Mouse (Mus musculus) kidney, postnatal 4 days (tissue): ENCODE measurements at regions not wholly inside any gene's neighbourhood (a gene's known extent, or its start where the extent isn't known, plus 50 kb on each side); places are given as distances from the start of the nearest gene placed in this dataset.

Experiments used
- DNase-seq, 2 experiments: peaks; one replicate each; pipeline ENCODE4 v3.0.0; 2021; ENCODE audit warnings: mixed read lengths in 2 of 2

DNA sequence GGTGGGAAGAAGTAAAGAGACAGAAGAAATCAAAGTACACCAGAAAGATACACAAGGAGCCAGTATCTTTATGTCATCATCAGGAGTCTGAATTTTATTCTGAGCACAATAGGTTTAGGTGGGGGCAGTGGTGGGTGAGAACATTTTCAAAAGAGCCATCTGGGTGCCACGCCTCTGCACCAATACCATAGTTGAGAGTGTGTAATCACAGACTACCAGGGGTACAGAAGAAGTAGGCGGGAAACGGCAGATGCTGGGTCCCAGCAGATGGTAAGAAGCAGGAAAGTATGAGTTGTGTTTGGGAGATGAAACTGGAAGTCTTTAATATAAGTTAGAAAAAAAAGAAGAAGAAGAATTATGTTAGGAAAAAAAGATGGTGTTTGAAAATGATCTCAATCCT, 682.7 kb upstream of the Pou3f3 start:
- DNase-seq, result no peak

DNA sequence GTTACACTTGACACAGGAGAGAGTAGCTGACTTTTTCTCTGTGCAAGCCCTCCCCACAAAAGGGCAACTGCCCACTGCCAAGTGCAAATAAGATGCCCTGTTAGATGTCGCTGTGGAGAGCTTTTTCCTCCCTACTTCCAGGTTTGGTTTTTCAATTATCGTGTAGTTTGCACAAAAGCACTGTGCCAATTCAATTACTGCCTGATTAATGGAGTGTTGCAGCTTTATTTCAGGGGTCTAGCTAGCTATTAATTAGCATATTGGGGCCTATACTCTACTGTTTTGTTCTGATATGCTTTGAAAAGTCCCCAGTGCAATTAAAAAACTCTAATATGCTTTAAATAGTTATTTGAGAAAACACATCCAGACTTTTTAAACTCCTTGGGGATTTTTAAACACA, 676.6 kb upstream of the Pou3f3 start:
- DNase-seq, result no peak

DNA sequence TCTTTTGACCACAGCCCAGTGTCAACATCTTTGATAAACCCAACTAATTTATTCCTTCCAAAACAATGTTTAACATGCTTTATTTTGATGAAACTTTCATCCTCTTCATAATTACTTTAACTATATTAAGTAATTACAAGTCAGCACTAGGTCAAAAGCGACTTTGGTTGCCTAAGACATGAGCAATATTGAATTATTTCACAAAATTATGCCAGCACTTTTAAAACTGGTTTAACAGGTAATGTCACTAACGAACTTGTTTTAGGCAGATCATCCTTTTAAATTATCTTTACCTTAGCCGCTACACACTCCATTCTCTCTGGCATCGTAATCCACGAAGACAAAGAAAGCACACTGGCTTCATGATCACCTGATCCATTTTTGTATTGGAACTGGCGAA, 669.8 kb upstream of the Pou3f3 start:
- no peak for DNase-seq

DNA sequence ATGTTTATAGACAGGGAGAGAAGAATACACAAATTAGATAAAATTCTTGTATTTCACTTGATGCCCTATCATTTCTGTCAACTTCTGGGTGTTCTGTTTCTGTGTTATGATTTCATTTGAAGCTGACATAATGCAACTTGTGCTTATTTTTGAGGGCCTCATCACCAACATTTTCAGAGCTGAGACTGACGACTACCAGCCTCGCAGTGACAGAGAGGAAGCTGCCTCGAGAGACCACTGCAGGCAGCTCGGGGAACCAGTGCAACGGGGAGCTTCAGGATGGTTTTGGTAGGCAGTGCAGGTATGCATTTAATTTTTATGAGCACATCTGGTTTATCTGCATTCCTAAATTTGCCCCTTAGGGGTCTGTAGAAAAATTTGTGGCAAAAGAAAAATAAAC, 669.1 kb upstream of the Pou3f3 start:
- no peak for DNase-seq

DNA sequence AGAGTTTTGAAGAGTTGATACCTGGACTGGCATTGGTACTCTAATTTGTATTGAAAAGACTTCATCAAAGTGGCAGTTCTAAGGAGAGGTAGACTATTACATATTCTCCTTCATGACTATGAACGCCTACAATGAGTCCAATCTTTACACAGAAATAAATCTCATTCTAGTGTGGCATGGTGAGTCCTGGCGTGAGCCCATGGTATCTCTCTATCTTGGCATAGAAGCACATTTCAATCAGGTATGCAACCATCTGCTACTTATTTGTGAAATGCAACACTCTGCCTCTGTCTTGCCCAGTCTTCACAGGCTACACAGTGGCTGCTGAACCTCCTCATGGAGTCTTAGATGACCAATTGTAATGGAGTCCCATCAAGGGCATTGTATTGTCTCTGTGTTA, 661.8 kb upstream of the Pou3f3 start:
- DNase-seq, result no peak

DNA sequence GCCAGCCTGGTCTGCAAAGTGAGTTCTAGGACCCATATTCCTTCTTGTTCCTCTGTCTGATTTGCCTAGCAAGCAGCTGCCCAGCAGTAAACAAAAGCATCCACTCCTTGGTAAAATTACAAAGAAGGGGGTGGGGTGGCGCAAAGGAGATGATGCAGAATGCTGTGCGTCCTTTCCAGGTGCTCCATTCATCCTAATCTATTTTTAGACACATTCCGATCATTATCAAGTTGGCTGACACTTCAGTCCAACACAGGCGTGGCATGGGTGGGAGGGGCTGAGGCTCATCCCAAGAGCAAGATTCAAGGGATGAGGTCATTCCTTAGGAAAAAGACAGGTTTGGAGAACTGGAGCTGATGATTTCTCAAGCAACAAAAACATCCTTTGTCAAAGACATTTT, 660.2 kb upstream of the Pou3f3 start:
- no peak for DNase-seq

DNA sequence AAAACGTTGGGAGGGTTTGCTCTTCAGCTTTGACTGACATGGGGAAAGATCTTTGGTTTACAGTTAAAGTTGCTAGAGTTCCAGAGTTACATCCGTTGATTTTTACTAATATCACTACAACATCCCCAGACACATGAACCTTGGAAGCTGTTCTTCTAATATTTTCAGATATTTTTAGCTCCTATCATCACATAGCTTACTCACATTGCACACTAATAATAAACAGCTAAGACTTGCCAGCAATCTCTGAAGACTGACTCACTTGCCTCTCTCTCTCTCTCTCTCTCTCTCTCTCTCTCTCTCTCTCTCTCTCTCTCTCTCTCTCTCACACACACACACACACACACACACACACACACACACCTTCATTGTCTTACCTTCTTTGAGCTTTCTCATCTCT, 654.0 kb upstream of the Pou3f3 start:
- DNase-seq, result no peak

DNA sequence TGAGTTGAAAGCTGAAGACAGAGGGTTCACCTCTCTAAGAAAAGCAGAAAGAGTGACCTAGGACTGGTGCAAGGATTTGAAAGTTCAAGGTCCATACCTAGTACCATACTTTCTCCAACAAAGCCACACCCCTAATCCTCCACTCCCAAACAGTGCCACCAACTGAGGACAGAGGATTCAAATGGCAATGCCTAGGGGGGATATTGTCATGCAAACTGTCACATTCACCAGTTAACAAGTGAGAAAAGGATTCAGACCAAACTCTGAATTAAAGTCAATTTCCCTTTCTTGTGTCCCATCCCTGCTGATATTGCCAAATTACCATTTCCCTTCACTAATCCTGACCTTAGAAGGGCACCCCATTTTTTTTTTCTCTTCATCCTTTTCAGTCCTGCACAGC, 637.1 kb upstream of the Pou3f3 start:
- no peak for DNase-seq

DNA sequence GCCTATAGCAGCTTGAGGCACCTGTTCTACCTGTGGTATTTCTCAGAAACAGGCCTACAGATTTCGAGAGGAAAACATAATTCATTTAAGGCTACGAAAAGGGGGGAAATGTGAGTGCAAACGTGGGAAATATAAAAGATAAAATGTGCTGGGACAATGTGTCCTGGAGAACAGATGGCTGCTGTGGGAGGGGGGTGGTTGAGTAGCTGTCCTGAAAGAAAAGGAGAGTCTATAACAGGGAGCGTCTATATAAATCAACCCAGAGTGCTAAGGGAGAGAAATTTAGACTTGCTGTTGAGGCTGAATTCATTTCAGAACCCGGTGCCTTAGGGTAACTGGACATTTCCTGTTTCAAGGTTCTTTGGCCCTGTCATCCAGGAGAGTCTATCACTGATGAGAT, 625.5 kb upstream of the Pou3f3 start:
- no peak for DNase-seq

DNA sequence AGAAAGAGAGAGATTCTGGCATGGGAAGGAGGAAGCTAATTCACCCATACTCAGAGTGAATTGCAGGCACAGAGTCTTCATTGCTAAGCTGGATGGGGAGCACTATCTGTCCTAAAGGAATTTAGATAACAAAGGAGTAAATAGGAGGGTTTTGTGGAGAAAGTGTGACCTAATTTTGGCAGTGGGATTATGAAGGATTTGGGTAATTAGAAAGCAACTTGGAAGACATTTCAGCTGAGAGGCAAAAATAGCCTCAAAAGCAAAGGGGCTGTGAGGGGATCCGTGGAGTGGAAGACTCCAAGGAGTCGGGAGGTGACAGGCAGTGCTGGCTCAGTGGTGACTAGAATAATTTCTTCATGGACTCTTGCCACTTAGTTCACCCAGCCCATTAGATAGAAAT, 599.5 kb upstream of the Pou3f3 start:
- no peak for DNase-seq

DNA sequence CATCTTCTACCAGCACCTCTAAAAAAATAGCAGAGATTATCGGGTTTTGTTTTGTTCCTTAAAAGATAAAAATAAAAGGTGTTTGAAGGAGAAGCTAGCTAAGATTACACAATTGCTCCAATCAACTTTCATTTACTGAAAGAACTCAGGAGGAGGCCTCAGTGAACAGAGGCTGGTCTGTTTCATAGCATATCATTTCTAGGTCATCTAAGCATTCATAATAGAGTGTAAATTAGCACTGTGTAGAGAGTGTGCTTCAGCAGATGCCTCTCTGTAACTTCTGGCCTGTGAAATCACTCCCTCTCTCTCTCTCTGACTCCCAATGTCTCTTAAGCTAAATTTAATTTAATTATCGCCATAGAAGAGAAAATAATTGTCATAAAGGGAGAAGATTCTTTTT, 597.0 kb upstream of the Pou3f3 start:
- DNase-seq, result no peak

DNA sequence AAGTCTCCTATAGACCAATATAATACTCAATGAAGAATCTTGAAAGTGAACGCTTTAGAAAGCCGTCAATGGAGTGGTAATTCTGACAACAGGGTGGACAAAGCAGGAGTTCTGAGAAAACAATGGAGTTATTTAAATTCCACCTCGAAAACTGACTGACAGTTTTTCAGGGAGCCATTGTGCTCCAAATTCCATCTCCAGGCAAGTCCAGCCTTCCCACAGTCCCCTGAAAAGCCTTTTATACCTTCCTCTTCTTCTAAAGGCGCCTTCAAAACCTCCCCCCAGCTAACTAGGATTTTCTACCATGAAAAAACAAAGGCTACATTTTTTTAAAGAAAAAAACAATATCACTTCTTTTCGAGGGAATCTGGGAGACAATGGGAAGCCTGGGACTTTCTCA, 588.0 kb upstream of the Pou3f3 start:
- no peak for DNase-seq

DNA sequence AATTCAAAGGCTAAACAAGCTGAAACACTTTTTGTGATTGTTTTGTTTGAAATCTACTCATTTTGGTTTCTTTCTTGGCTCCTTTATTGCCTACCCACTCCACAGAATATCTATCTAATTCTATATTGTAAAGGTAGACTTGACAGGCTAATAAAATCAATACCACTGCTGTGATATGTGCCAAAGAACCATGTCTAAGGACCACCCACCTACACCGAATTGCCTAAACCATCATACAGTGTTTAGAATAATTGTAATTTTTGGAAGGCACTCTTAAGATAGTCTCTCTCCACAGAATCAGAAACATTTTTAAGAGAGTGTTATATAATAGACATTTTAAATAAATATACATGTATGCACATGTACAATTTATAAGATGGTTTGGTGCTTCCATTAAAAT, 587.6 kb upstream of the Pou3f3 start:
- DNase-seq, result no peak

DNA sequence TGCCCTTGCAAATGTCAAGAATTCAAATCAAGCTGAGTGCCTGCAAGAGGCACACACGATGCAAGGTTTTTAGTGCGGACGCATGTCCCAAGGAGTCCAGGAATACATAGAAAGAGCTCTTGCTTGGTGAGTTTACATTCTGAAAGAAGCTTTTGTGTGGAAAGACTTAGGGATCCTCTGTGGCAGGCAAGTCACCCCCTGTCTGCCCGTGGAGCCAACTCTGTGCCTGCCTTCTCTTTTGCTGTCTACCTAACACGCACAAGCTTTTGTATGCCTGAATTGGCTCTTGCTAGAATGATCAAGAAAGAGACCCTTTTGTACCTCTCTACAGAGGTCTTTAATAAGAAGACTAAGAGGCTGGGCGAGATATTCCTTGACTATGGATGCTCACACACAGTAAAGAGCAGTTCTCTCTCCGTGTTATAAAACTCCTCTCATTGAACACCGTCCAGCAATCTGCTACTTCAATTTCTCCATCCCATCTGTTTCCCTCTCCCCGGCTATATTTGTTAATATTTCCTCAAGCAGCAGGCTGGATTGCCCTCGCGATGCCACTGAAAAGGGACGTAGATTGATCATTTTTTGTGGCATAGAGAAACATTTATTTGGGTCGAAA, 543.3 kb upstream of the Pou3f3 start:
- DNase-seq, result no peak

DNA sequence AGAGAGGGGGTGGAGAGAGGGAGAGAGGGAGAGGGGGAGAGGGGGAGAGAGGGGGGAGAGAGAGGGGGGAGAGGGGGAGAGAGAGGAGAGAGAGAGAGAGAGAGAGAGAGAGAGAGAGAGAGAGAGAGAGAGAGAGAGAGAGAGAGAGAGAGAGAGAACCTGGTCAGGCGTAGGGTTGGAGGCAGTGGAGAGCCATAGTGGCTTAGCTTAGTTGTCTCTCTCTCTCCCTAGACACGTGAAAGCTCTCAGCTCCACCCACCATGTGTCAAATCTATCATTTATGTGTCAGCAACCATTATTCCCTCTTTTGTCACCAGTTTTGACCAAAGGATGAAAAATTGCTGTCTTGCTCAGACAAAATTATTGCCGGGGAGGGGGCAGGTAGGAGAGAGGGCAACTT, 542.7 kb upstream of the Pou3f3 start:
- DNase-seq, result no peak

DNA sequence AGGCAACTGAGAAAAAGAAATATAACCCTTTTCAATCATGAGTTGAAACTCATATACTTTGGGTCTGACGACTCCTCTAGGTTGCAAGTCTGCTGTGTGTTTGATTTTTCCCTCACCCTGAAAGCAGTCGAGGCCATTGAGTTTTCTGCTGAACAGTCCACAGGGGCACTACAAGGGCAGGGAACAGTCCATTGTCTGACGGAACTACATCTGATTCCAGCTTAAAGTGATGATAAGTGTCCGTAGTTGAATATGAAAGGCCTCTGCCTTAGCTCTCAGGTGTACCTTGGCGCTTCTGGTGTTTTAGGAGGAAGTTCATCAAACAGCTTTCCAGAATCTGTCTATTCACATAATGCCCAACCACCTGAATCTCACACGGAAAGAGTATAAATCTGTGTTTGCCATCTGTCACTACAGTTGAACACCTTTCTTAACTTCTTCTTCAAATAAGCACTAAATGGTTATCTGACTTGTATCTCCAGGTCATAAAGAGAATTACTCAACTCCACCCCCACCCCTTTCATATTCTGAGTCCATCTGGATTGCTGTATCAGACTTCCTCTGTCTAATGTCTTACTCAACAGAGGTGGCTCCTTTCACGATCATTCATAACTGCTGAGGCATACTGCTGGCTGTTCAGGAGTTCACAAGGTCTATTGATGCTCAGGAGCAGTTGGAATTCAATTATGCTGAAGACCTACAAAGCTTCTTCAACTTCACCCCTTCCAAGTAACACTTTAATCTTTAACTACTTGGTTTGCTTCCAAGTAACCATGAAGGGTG, 527.6 kb upstream of the Pou3f3 start:
- DNase-seq, result no peak

DNA sequence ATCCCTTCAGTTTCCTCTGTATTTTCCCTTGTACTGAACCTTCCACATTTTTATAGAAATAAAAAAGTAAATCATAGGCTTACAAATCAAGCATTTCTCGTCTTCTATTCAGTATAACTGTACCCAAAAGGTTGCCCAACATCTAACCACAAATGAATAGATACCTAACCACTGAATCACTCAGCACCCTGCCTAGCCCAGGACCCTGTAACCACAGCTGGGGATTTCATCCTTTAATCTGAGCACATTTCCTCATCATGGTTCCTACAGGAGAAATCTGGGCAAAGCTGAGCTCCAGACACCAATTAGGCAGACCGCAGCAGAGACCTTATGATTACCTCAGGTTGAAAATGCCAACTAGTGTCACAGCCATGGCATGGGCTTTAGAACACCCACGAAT, 526.1 kb upstream of the Pou3f3 start:
- DNase-seq, result no peak

DNA sequence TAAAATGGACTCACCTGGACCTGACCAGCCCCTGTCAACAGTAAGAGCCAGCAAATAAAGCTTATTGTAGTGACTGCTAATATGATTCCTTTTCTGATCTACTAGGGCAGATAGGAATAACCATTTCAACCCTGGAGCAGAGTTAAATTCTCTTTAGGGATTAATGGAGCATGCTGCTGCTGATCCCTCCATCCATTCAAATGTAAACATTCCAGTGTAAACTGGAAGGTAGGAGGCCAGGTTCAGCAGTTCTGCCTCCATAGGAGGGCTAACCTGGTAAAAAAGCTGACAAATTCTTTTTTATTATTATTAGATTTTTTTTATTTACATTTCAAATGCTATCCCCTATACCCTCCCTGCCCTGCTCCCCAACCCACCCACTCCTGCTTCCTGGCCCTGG, 509.3 kb upstream of the Pou3f3 start:
- no peak for DNase-seq

DNA sequence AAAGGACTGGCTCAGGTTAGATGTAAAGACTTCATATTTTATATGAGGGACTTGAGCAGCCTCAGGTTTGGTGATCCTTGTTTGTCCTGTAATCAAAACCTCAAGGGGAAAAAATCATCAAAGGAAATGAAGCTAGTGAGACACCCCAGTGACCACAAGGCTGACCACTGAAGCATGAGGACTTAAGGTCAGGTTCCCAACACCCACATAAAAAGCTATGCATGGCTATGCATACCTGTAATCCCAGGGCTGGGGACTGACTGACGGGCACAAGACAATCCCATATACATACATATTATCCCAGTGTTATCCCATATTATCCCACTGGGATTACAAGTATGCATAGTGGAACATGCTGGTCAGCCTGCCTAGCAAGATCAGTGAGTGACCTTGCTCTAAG, 467.5 kb upstream of the Pou3f3 start:
- DNase-seq, result peak in 1 of 2 experiments; percentile 16

DNA sequence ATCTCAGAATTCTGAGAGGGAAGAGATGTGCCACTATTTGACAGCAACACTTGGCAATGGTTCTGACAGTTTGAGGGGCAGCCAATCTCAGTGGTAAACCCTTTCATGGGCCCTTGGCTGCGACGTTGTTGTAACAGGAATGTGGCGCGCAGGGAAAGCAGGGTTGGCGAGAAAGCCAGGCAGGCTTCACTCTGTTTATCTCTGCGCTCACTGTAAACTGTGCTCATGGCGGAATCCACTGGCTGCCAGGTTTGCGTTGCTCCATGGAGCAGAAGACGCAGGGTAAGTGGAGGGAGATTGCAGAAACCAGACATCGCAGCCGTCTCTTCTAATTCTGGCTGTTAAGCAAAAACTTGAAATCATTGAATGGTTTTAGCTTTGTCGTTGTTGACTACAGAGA, 465.9 kb upstream of the Pou3f3 start:
- peak in 1 of 2 experiments; percentile 11 for DNase-seq

DNA sequence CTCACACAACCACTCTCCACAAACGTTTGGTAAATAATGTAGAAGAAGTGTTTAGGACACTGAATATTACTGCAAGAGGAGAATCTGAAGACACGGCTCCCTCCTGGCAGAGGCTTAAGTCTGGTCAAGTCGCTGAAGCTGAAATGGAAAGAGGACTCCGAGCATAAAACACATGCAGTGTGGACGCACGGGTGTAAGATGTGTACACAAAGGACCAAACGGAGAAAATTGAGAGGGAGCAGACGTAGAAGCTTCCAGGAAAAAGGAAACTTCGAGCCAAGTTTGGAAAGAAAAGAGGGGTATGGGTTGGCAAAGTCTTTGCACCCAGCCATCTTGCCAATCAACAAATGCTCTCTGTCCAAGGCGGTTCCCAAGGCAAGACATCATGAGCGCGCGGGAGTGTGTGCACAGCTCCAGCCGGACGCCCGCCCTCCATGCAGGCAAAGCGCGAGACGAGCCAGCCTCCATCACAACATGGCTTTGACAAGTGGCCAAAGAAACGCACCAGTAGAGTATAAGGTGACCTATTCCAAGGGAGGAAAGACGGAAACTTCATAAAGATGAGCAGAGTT, 465.0 kb upstream of the Pou3f3 start:
- DNase-seq, result no peak

DNA sequence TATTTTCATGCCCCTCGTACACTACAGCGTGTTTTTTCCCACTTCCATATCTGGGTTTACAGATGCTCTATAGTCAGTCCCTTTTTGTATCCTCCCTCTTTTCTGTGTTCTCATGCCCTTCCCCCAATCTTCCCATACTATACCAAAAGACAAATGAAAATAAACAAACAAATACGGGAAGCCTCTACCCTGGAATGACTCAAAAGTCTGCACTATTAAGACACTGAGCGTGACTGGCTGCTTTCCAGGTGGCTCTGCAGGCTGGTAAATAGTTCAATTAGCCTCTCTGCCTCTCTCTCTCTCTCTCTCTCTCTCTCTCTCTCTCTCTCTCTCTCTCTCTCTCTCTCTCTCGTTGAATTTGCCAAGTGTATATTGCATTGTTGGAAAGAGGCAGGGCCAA, 464.5 kb upstream of the Pou3f3 start:
- DNase-seq, result peak in 1 of 2 experiments; percentile 18

DNA sequence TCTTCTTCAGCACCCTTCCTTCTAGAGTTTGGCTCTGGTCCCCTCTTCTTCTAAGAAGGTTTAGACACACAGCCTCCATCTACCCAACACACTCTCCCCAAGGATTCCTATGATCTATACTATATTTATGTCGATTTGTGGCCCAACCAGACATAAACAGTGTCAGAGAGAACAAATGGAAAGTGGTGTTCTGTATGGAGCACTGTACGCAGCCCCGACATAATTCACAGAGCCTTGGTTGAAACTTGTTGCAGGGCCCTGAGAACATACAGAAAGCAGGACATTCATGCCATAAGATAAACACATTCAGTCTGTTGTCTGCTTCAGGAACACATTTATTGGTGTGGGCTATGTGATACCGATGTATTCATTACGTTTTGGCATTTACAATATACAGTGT, 463.7 kb upstream of the Pou3f3 start:
- DNase-seq, result no peak

DNA sequence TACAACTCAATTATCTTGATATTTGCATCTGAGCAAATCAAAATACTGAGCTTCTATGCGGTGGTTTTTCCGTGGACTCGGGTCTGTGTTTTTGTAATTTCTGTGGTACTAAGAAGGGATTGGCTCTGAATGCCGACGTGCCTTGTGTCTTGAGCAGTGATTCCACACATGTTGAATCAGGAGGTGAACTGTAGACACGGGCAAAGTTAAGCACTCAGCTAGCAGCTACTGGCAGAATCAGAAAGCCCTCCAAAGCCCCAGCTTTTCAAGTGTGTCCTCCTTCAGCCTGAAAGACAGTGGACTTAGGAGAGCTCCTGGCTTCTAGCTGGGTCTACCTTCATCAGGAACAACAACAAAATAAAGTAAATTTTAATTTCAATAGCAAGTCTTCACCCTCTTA, 462.9 kb upstream of the Pou3f3 start:
- DNase-seq, result peak in 1 of 2 experiments; percentile 3

DNA sequence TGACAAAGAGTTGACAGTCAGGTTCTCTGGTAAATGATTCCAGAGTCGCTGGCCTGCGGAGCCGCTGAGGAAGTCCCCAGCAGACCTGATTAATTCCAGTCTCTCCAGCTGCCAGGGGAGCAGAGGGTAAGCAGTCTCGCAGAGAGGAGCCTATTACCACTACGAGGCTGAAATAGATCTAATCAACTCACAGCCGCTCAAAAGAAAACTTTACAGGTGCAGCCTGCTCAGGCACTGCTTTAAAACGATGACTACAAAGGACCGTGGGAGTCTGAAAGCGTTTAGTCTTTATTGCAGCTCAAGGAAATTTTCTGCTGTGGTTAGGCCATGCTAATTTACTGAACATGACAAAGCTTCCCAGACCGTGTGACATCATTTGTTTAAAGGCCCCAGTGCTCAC, 462.3 kb upstream of the Pou3f3 start:
- DNase-seq, result peak; percentile 23 to 50
